Mouse (Mus musculus): ENCODE results near the gene Tnip1. TPM values are rescaled to one million over a fixed set of nuclear protein-coding genes. Genes with fewer than 3 reads are reported as not detected.

Gene Tnip1
- polyA plus RNA-seq, 1 experiment, result 16.0 TPM

GRCm38 (mm10) chr11:54952651-54953050, 10.1 kb downstream of the Tnip1 start:
- DNase-seq (ENCODE audit: low read depth), result no peak
- TF ChIP-seq CTCF (IDR thresholded peaks at IDR 0.05; ENCODE audit: borderline replicate concordance, extremely low read depth, insufficient read depth, insufficient read length), result no peak
- no peak for TF ChIP-seq POLR2A (IDR thresholded peaks at IDR 0.05; ENCODE audit: borderline replicate concordance, extremely low read depth, insufficient read depth, insufficient read length, poor library complexity, severe bottlenecking)

GRCm38 (mm10) chr11:54950684-54951083, 12.0 kb downstream of the Tnip1 start:
- TF ChIP-seq POLR2A (IDR thresholded peaks at IDR 0.05; ENCODE audit: borderline replicate concordance, extremely low read depth, insufficient read depth, insufficient read length, poor library complexity, severe bottlenecking), result no peak
- no peak for TF ChIP-seq CTCF (IDR thresholded peaks at IDR 0.05; ENCODE audit: borderline replicate concordance, extremely low read depth, insufficient read depth, insufficient read length)
- DNase-seq (ENCODE audit: low read depth), result no peak

DNA sequence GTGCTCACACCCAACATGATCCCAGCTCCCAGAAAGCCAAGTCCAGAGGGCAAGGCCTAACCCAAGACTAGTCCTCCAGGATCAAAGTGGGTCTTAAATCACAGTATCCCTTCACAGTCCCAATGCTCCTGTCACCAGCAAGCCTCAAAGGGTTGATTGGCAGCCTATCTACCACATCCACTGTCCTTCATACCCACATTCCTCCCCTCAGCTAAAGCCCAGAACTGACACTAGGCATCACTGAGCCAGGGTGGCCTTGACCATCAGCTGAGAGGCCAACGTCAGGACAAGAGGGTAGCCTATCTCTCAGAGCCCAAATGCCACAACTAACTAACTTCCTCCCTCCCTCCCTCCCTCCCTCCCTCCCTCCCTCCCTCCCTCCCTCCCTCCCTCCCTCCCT, 13.0 kb downstream of the Tnip1 start:
- TF ChIP-seq CTCF (IDR thresholded peaks at IDR 0.05; ENCODE audit: borderline replicate concordance, extremely low read depth, insufficient read depth, insufficient read length), result no peak
- TF ChIP-seq POLR2A (IDR thresholded peaks at IDR 0.05; ENCODE audit: borderline replicate concordance, extremely low read depth, insufficient read depth, insufficient read length, poor library complexity, severe bottlenecking), result no peak
- no peak for DNase-seq (ENCODE audit: low read depth)

DNA sequence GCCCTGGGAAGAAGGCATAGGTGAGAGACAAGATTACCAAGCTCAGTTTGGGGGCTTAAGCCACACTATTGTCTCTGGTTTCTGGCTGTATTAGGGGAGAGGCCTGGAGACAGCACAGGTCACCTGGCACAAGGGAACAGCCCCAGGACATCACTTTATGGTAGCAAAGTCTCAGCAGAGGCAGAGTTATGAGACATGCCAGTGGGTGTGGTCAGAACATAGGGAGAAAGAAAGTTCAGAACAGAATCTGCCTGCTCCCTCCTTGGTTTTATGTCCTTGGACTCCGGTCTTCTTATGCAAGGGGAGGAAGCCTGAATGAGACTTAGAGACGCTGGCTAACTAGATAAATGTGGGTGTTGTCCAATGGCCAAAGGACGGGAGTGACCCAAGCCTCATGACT, 18.0 kb downstream of the Tnip1 start:
- TF ChIP-seq CTCF (IDR thresholded peaks at IDR 0.05; ENCODE audit: borderline replicate concordance, extremely low read depth, insufficient read depth, insufficient read length), result no peak
- no peak for TF ChIP-seq POLR2A (IDR thresholded peaks at IDR 0.05; ENCODE audit: borderline replicate concordance, extremely low read depth, insufficient read depth, insufficient read length, poor library complexity, severe bottlenecking)
- DNase-seq (ENCODE audit: low read depth), result no peak

DNA sequence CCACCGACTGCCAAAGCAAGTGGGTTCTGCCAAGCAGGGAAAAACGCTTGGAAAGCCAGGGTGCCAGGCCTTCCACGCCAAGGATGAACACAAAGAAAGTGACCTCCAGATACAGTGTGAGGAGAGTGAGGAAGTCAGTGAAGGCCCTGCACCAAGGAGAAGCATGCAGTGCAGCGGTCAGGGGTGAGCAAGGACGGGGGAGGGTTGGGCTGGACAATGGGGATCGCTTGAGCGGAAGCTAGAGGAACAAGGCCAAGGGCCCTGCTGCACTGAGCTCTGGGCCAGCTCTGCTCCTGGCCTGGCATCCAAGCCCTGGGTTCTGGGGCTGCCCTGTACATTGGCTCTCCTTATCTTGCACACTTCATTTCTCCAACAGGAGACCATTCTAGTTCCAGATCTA, 22.7 kb downstream of the Tnip1 start:
- DNase-seq (ENCODE audit: low read depth), result no peak
- no peak for TF ChIP-seq POLR2A (IDR thresholded peaks at IDR 0.05; ENCODE audit: borderline replicate concordance, extremely low read depth, insufficient read depth, insufficient read length, poor library complexity, severe bottlenecking)
- TF ChIP-seq CTCF (IDR thresholded peaks at IDR 0.05; ENCODE audit: borderline replicate concordance, extremely low read depth, insufficient read depth, insufficient read length), result no peak

GRCm38 (mm10) chr11:54939501-54939900, 23.2 kb downstream of the Tnip1 start:
- DNase-seq (ENCODE audit: low read depth), result no peak
- TF ChIP-seq POLR2A (IDR thresholded peaks at IDR 0.05; ENCODE audit: borderline replicate concordance, extremely low read depth, insufficient read depth, insufficient read length, poor library complexity, severe bottlenecking) (no peak), CTCF (IDR thresholded peaks at IDR 0.05; ENCODE audit: borderline replicate concordance, extremely low read depth, insufficient read depth, insufficient read length) (no peak)

DNA sequence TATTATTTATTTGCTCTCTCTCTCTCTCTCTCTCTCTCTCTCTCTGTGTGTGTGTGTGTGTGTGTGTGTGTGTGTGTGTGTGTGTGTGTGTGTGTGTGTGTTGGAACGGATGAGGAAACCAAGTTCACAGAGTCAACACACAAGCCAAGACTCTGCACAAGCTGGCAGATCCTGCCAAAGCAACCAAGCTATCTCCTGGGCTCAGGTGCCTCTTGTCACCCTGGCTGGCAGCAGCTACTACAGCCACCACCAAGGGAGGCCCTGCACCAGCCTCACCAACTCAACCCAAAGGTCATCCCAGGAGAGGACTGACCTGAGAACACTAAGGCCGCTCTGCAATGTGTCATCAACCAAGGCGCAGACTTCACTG, 26.0 kb downstream of the Tnip1 start:
- DNase-seq (ENCODE audit: low read depth), result no peak
- no peak for TF ChIP-seq POLR2A (IDR thresholded peaks at IDR 0.05; ENCODE audit: borderline replicate concordance, extremely low read depth, insufficient read depth, insufficient read length, poor library complexity, severe bottlenecking)
- no peak for TF ChIP-seq CTCF (IDR thresholded peaks at IDR 0.05; ENCODE audit: borderline replicate concordance, extremely low read depth, insufficient read depth, insufficient read length)

DNA sequence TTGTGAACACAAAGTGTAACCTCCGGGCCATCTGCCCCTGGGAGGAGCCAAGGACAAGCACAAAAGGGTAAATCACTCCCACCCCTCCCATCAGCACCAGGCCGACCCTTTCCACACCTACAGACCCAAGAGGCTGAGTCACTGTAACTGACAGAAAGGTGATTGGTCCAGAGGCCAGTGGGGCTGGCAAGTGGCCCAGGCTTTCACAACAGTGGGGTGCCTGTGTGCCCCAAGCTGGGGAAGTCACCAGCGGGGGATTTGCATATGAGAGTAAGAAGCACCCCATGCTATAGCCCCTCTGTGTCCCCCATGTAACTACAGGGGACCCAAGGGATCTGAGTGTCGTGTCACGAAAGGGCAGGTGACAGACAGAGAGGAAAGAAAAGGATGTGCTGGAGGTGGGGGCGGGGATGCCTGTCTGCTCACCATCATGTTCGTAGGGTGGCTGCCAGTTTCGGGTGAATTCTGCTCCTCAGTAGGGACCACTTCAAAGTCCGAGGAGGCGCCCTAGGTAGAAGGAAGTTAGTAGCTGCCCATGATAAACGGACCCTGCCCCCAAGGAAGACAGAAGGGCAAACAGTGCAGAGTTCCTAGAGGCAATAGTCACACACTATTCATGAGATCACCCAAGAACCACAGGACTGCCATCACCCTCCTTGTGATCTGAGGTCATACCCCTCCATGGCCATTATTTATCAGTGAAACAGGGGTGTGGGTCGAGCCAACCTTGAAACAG, 26.5 kb downstream of the Tnip1 start:
- TF ChIP-seq CTCF (IDR thresholded peaks at IDR 0.05; ENCODE audit: borderline replicate concordance, extremely low read depth, insufficient read depth, insufficient read length), result no peak
- TF ChIP-seq POLR2A (IDR thresholded peaks at IDR 0.05; ENCODE audit: borderline replicate concordance, extremely low read depth, insufficient read depth, insufficient read length, poor library complexity, severe bottlenecking), result no peak
- DNase-seq (ENCODE audit: low read depth), result peak; percentile 57

GRCm38 (mm10) chr11:54934198-54934597, 28.5 kb downstream of the Tnip1 start:
- TF ChIP-seq POLR2A (IDR thresholded peaks at IDR 0.05; ENCODE audit: borderline replicate concordance, extremely low read depth, insufficient read depth, insufficient read length, poor library complexity, severe bottlenecking) (no peak), CTCF (IDR thresholded peaks at IDR 0.05; ENCODE audit: borderline replicate concordance, extremely low read depth, insufficient read depth, insufficient read length) (no peak)
- no peak for DNase-seq (ENCODE audit: low read depth)

- TF ChIP-seq POLR2A (IDR thresholded peaks at IDR 0.05; ENCODE audit: borderline replicate concordance, extremely low read depth, insufficient read depth, insufficient read length, poor library complexity, severe bottlenecking) (no peak), CTCF (IDR thresholded peaks at IDR 0.05; ENCODE audit: borderline replicate concordance, extremely low read depth, insufficient read depth, insufficient read length) (no peak)
- DNase-seq (ENCODE audit: low read depth), result no peak
These were observed 30.2 kb downstream of the Tnip1 start for GRCm38 (mm10) chr11:54932540-54932939.

DNA sequence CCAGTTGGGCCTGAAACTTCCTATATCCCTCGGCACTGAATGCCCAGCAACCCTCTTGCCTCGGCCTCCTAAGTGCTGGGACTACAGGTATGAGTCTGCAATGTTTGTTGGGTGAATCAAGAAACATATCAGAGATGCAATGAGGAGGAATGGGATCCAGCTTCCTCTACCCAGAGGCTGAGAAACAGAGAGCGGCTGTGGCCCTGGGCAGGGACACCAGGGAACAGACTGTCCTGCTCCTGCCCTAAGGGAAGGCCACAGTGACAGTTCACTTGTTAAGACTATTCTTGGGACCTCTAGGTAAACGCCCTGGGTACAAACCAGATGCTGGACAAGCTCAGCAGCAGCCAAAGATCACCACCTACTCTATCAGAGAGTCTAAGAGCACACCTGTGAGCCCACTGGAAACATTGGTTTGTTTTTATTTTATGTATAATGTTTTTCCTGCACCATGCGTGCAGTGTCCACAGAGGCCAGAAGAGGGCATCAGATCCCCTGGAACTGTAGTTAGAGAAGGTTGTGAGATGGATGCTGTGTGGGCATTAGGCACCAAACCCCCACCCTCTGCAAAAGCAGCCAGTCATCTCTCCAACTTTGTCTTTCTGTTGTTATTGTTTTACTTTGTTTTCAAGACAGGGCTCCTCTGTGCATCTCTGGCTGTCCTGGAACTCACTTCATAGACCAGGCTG, 31.2 kb downstream of the Tnip1 start:
- TF ChIP-seq CTCF (IDR thresholded peaks at IDR 0.05; ENCODE audit: borderline replicate concordance, extremely low read depth, insufficient read depth, insufficient read length), result peak; percentile 64; the same call in 1 of the 2 replicates
- no peak for TF ChIP-seq POLR2A (IDR thresholded peaks at IDR 0.05; ENCODE audit: borderline replicate concordance, extremely low read depth, insufficient read depth, insufficient read length, poor library complexity, severe bottlenecking)
- DNase-seq (ENCODE audit: low read depth), result peak; percentile 13

Measured in brain, embryonic 14.5 days (tissue).